Mouse (Mus musculus) liver, embryonic 14.5 days (tissue): ENCODE measurements around the gene Tmem9b. TPM values are rescaled to one million over a fixed set of nuclear protein-coding genes. Genes with fewer than 3 reads are reported as not detected.
A peak's percentile ranks its signal among the peaks of the same experiment; 100 is the strongest.

ENCODE experiments used
- ATAC-seq: fragments of 200-750 bp; cut with Nextera tagmentation; 2 replicates; pipeline ENCODE4 v1.8.0; 2017; ENCODE audit warnings: moderate number of reproducible peaks, mild to moderate bottlenecking, moderate library complexity; ENCODE audit not compliant: insufficient read depth
- DNase-seq, 3 experiments: peaks; one replicate each; pipeline ENCODE4 v3.0.0-alpha.2; 2012 to 2013; ENCODE audit warnings: low read depth in 3 of 3, low spot score in 3 of 3
- H3K27ac ChIP-seq: fragments of 300-500 bp; sonication (generic); 2 replicates; pipeline ENCODE4 v1.5.1; 2014; ENCODE audit warnings: moderate library complexity, mild to moderate bottlenecking, control low read depth, inconsistent platforms
- H3K27me3 ChIP-seq: fragments of 300-500 bp; sonication (generic); 2 replicates; pipeline ENCODE4 v1.6.1; 2014; ENCODE audit warnings: mild to moderate bottlenecking, low read length, moderate library complexity; ENCODE audit not compliant: control insufficient read depth, insufficient read depth
- H3K36me3 ChIP-seq: fragments of 300-500 bp; sonication (generic); replicated peaks from 2 replicates; pipeline ENCODE4 v1.6.1; 2014; ENCODE audit warnings: low read depth; ENCODE audit not compliant: control insufficient read depth, insufficient read depth
- H3K4me1 ChIP-seq, 2 experiments: fragments of 200-500 bp in 1 of 2; fragments of 300-500 bp in 1 of 2; sonication (generic) in 1 of 2; replicated peaks; 2 replicates each; pipeline ENCODE4 v1.6.1; 2012 to 2014; ENCODE audit warnings: antibody characterized with exemption in 1 of 2, inconsistent platforms in 1 of 2, low read length in 1 of 2; ENCODE audit not compliant: control insufficient read depth in 2 of 2, insufficient read depth in 2 of 2
- H3K4me2 ChIP-seq: fragments of 300-500 bp; sonication (generic); 2 replicates; pipeline ENCODE4 v1.6.1; 2014; ENCODE audit warnings: low read depth, mild to moderate bottlenecking, control low read depth, moderate library complexity
- H3K4me3 ChIP-seq, 2 experiments: fragments of 200-500 bp in 1 of 2; fragments of 300-500 bp in 1 of 2; sonication (generic) in 1 of 2; 2 replicates each; pipeline ENCODE4 v1.5.1; 2012 to 2014; ENCODE audit warnings: low read depth in 2 of 2, low read length in 2 of 2, mild to moderate bottlenecking in 2 of 2, control low read depth in 1 of 2, inconsistent platforms in 1 of 2, moderate library complexity in 1 of 2; ENCODE audit not compliant: insufficient read depth in 1 of 2
- H3K9ac ChIP-seq: fragments of 300-500 bp; sonication (generic); replicated peaks from 2 replicates; pipeline ENCODE4 v1.6.1; 2014; ENCODE audit warnings: mild to moderate bottlenecking, control low read depth, moderate library complexity
- H3K9me3 ChIP-seq: fragments of 300-500 bp; sonication (generic); 2 replicates; pipeline ENCODE4 v1.6.1; 2016; ENCODE audit warnings: low read length, mixed read lengths; ENCODE audit not compliant: control insufficient read depth
- CTCF ChIP-seq: IDR thresholded peaks from 2 replicates; pipeline ENCODE4 v1.5.1; 2016; ENCODE audit warnings: antibody characterized with exemption, low read depth, control low read depth
- EP300 ChIP-seq: IDR thresholded peaks from 2 replicates; pipeline ENCODE4 v1.6.1; 2016; ENCODE audit warnings: antibody characterized with exemption, low read depth
- WGBS: fragments of 180-500 bp; shearing (Covaris S2); extraction: QIAGEN DNeasy Blood & Tissue Kit; methylation state at CpG from one replicate; pipeline ENCODE4 v1.1.7; 2014; ENCODE audit not compliant: insufficient replicate concordance; 5-methylcytosine and 5-hydroxymethylcytosine counted together
- polyA plus RNA-seq, 2 experiments: library from polyadenylated mRNA; depleted of rRNA in 1 of 2; stranded (reverse) in 1 of 2; unstranded in 1 of 2; fragments of >200 nt; fragmentation: Nextera tagmentation in 1 of 2; extraction: Ambion mirVana in 1 of 2; gene quantifications; 2 replicates each; pipeline versions ENCODE4 v1.2.1 to v1.2.3; 2012 to 2014

The Tmem9b gene
- polyA plus RNA-seq, 2 experiments: 15.9 to 40.8 TPM

GRCm38 (mm10) chr7:109781087-109781469, 28.4 kb upstream of the Tmem9b start:
- no peaks in the 10 kb centered on the region for H3K36me3 ChIP-seq
- TF ChIP-seq CTCF: no peak
- TF ChIP-seq EP300: no peak
- ATAC-seq: peak; percentile 77
- no peak overlapping the region; the same call in 1 of the 2 replicates for H3K9ac ChIP-seq
- peak overlapping the region; percentile 72 for H3K4me2 ChIP-seq
- peak overlapping the region; percentile 26 to 50 for H3K4me3 ChIP-seq
- no peak overlapping the region for H3K27ac ChIP-seq
- 1% methylated on average over 24 of the region's 24 CpGs for WGBS
- peaks cover 2 to 7% of the 10 kb centered on the region in 2 experiments; a peak in 3 of 4 replicates for H3K4me1 ChIP-seq
- peak in 2 of 3 experiments; percentile 17 to 51 for DNase-seq
- peaks cover 52% of the 10 kb centered on the region for H3K27me3 ChIP-seq
- no peaks in the 10 kb centered on the region for H3K9me3 ChIP-seq

- H3K9ac ChIP-seq: no peak overlapping the region
- ATAC-seq (no peak), DNase-seq (no peak)
- TF ChIP-seq EP300: no peak
- no peak for TF ChIP-seq CTCF
- H3K36me3 ChIP-seq: no peaks in the 10 kb centered on the region
- H3K4me3 ChIP-seq: no peak overlapping the region
- H3K9me3 ChIP-seq: no peaks in the 10 kb centered on the region
- H3K4me1 ChIP-seq: peaks cover 21% of the 10 kb centered on the region in 2 experiments
- H3K4me2 ChIP-seq: no peak overlapping the region
- no peaks in the 10 kb centered on the region for H3K27me3 ChIP-seq
- H3K27ac ChIP-seq: no peak overlapping the region
Measured at GRCm38 (mm10) chr7:109772251-109772650, 19.6 kb upstream of the Tmem9b start.

- Histone ChIP-seq H3K4me3 (no peak overlapping the region), H3K4me2 (peak overlapping the region; percentile 13; the same call in 1 of the 2 replicates), H3K27ac (no peak overlapping the region), H3K36me3 (no peaks in the 10 kb centered on the region), H3K9me3 (no peaks in the 10 kb centered on the region), H3K4me1 (peaks cover 24 to 29% of the 10 kb centered on the region in 2 experiments), H3K9ac (no peak overlapping the region), H3K27me3 (no peaks in the 10 kb centered on the region)
- ATAC-seq (peak; percentile 51; the same call in 1 of the 2 replicates), DNase-seq (no peak)
- WGBS: 6% methylated on average over 2 of the region's 2 CpGs
- TF ChIP-seq CTCF (no peak), EP300 (no peak)
Measured at GRCm38 (mm10) chr7:109768699-109769383, 16.2 kb upstream of the Tmem9b start.

GRCm38 (mm10) chr7:109767575-109768350, 15.1 kb upstream of the Tmem9b start:
- peak overlapping the region; percentile 19 for H3K4me2 ChIP-seq
- H3K27ac ChIP-seq: peak overlapping the region; percentile 3; the same call in 1 of the 2 replicates
- 49% methylated on average over 7 of the region's 7 CpGs for WGBS

GRCm38 (mm10) chr7:109764009-109764408, 11.3 kb upstream of the Tmem9b start:
- H3K9me3 ChIP-seq: no peaks in the 10 kb centered on the region
- H3K36me3 ChIP-seq: no peaks in the 10 kb centered on the region
- no peak overlapping the region for H3K4me2 ChIP-seq
- H3K27me3 ChIP-seq: no peaks in the 10 kb centered on the region
- no peak for TF ChIP-seq EP300
- TF ChIP-seq CTCF: no peak
- H3K27ac ChIP-seq: no peak overlapping the region
- H3K4me3 ChIP-seq: no peak overlapping the region
- DNase-seq (no peak), ATAC-seq (no peak)
- peaks cover 21 to 31% of the 10 kb centered on the region in 2 experiments for H3K4me1 ChIP-seq
- H3K9ac ChIP-seq: no peak overlapping the region
- WGBS: 55% methylated on average over 2 of the region's 2 CpGs

More at GRCm38 (mm10) chr7:109767575-109768350, 15.1 kb upstream of the Tmem9b start:
- no peaks in the 10 kb centered on the region for H3K36me3 ChIP-seq
- H3K4me3 ChIP-seq: no peak overlapping the region
- H3K9me3 ChIP-seq: no peaks in the 10 kb centered on the region
- no peak overlapping the region for H3K9ac ChIP-seq
- peaks cover 24 to 29% of the 10 kb centered on the region in 2 experiments for H3K4me1 ChIP-seq
- DNase-seq: peak; percentile 44 to 60 (median 57)
- ATAC-seq: peak; percentile 90
- TF ChIP-seq CTCF (no peak), EP300 (peak; percentile 33; the same call in 1 of the 2 replicates)
- H3K27me3 ChIP-seq: no peaks in the 10 kb centered on the region
